Mouse (Mus musculus): ENCODE results near the gene T2. TPM values are rescaled to one million over a fixed set of nuclear protein-coding genes. Genes with fewer than 3 reads are reported as not detected.
A peak's percentile ranks its signal among the peaks of the same experiment; 100 is the strongest.

The T2 gene
- polyA plus RNA-seq, 1 experiment from 2014 or later = 1.2 TPM

- H3K4me1 ChIP-seq = no peaks in the 10 kb centered on the region
- H3K4me3 ChIP-seq (replicated peaks) = no peak overlapping the region
- no peaks in the 10 kb centered on the region for H3K27me3 ChIP-seq
- 68% methylated on average over 3 of the region's 3 CpGs for WGBS
- no peaks in the 10 kb centered on the region for H3K9me3 ChIP-seq (replicated peaks)
- no peaks in the 10 kb centered on the region for H3K36me3 ChIP-seq
- no peak overlapping the region for H3K27ac ChIP-seq (replicated peaks)
- H3K9ac ChIP-seq = no peak overlapping the region
- ATAC-seq (ENCODE audit: insufficient number of reproducible peaks, low FRiP score, low TSS enrichment, low read depth) = no peak
- H3K4me2 ChIP-seq (replicated peaks) = no peak overlapping the region
Observed at GRCm38 (mm10) chr17:8448324-8448723, 92.5 kb downstream of the T2 start.

GRCm38 (mm10) chr17:8455196-8455595 is 99.4 kb downstream of the T2 start:
- H3K4me3 ChIP-seq (replicated peaks) = no peak overlapping the region
- H3K36me3 ChIP-seq = no peaks in the 10 kb centered on the region
- H3K27me3 ChIP-seq = no peaks in the 10 kb centered on the region; the same call in 1 of the 2 replicates
- no peak overlapping the region for H3K4me2 ChIP-seq (replicated peaks)
- H3K9me3 ChIP-seq (replicated peaks) = no peaks in the 10 kb centered on the region
- 39% methylated on average over 6 of the region's 6 CpGs for WGBS
- no peak overlapping the region for H3K27ac ChIP-seq (replicated peaks)
- ATAC-seq (ENCODE audit: insufficient number of reproducible peaks, low FRiP score, low TSS enrichment, low read depth) = no peak
- H3K9ac ChIP-seq = no peak overlapping the region
- no peaks in the 10 kb centered on the region for H3K4me1 ChIP-seq

- Histone ChIP-seq H3K27ac (replicated peaks) (no peak overlapping the region), H3K27me3 (no peaks in the 10 kb centered on the region; the same call in 1 of the 2 replicates), H3K36me3 (no peaks in the 10 kb centered on the region), H3K4me2 (replicated peaks) (no peak overlapping the region), H3K9ac (no peak overlapping the region), H3K9me3 (replicated peaks) (no peaks in the 10 kb centered on the region), H3K4me3 (replicated peaks) (no peak overlapping the region), H3K4me1 (no peaks in the 10 kb centered on the region)
- no peak for ATAC-seq (ENCODE audit: insufficient number of reproducible peaks, low FRiP score, low TSS enrichment, low read depth)
- whole genome bisulfite sequencing = 69% methylated on average over 7 of the region's 7 CpGs
Observed at GRCm38 (mm10) chr17:8455601-8456000, 99.8 kb downstream of the T2 start.

GRCm38 (mm10) chr17:8456856-8457460 is 101.2 kb downstream of the T2 start:
- 49% methylated on average over 9 of the region's 9 CpGs for WGBS
- H3K4me3 ChIP-seq (replicated peaks) = no peak overlapping the region
- no peak overlapping the region for H3K27ac ChIP-seq (replicated peaks)
- no peaks in the 10 kb centered on the region for H3K9me3 ChIP-seq (replicated peaks)
- no peaks in the 10 kb centered on the region for H3K36me3 ChIP-seq
- no peak for ATAC-seq (ENCODE audit: insufficient number of reproducible peaks, low FRiP score, low TSS enrichment, low read depth)
- no peak overlapping the region for H3K4me2 ChIP-seq (replicated peaks)
- H3K9ac ChIP-seq = no peak overlapping the region
- no peaks in the 10 kb centered on the region for H3K4me1 ChIP-seq
- H3K27me3 ChIP-seq = no peaks in the 10 kb centered on the region; the same call in 1 of the 2 replicates

GRCm38 (mm10) chr17:8461568-8461967 is 105.8 kb downstream of the T2 start:
- H3K9ac ChIP-seq = no peak overlapping the region
- H3K27ac ChIP-seq (replicated peaks) = no peak overlapping the region
- H3K27me3 ChIP-seq = no peaks in the 10 kb centered on the region
- H3K4me2 ChIP-seq (replicated peaks) = no peak overlapping the region
- H3K9me3 ChIP-seq (replicated peaks) = no peaks in the 10 kb centered on the region
- H3K4me1 ChIP-seq = no peaks in the 10 kb centered on the region
- no peaks in the 10 kb centered on the region for H3K36me3 ChIP-seq
- no peak for ATAC-seq (ENCODE audit: insufficient number of reproducible peaks, low FRiP score, low TSS enrichment, low read depth)
- 6% methylated on average over 4 of the region's 4 CpGs for whole genome bisulfite sequencing
- H3K4me3 ChIP-seq (replicated peaks) = no peak overlapping the region

GRCm38 (mm10) chr17:8463482-8464128 is 107.8 kb downstream of the T2 start:
- no peaks in the 10 kb centered on the region for H3K36me3 ChIP-seq
- H3K9me3 ChIP-seq (replicated peaks) = no peaks in the 10 kb centered on the region
- no peak for ATAC-seq (ENCODE audit: insufficient number of reproducible peaks, low FRiP score, low TSS enrichment, low read depth)
- 25% methylated on average over 9 of the region's 9 CpGs for WGBS
- no peak overlapping the region for H3K4me2 ChIP-seq (replicated peaks)
- H3K9ac ChIP-seq = no peak overlapping the region
- no peak overlapping the region for H3K27ac ChIP-seq (replicated peaks)
- H3K4me3 ChIP-seq (replicated peaks) = no peak overlapping the region
- no peaks in the 10 kb centered on the region for H3K4me1 ChIP-seq
- H3K27me3 ChIP-seq = peaks cover 6% of the 10 kb centered on the region; the same call in 1 of the 2 replicates

GRCm38 (mm10) chr17:8467771-8468170 is 112.0 kb downstream of the T2 start:
- H3K4me3 ChIP-seq (replicated peaks) = no peak overlapping the region
- no peak overlapping the region for H3K9ac ChIP-seq
- WGBS = 75% methylated on average over 3 of the region's 3 CpGs
- H3K27ac ChIP-seq (replicated peaks) = no peak overlapping the region
- H3K4me1 ChIP-seq = no peaks in the 10 kb centered on the region
- no peak overlapping the region for H3K4me2 ChIP-seq (replicated peaks)
- H3K27me3 ChIP-seq = peaks cover 23% of the 10 kb centered on the region
- no peaks in the 10 kb centered on the region for H3K36me3 ChIP-seq
- no peaks in the 10 kb centered on the region for H3K9me3 ChIP-seq (replicated peaks)
- no peak for ATAC-seq (ENCODE audit: insufficient number of reproducible peaks, low FRiP score, low TSS enrichment, low read depth)

GRCm38 (mm10) chr17:8468716-8469344 is 113.0 kb downstream of the T2 start:
- Histone ChIP-seq H3K27me3 (peaks cover 23% of the 10 kb centered on the region), H3K36me3 (no peaks in the 10 kb centered on the region), H3K27ac (replicated peaks) (no peak overlapping the region), H3K9me3 (replicated peaks) (no peaks in the 10 kb centered on the region), H3K4me3 (replicated peaks) (no peak overlapping the region), H3K9ac (no peak overlapping the region), H3K4me1 (no peaks in the 10 kb centered on the region), H3K4me2 (replicated peaks) (no peak overlapping the region)
- WGBS = 16% methylated on average over 19 of the region's 19 CpGs
- ATAC-seq (ENCODE audit: insufficient number of reproducible peaks, low FRiP score, low TSS enrichment, low read depth) = 0 out of 2 replicates have a peak, but pooled peaks have one; percentile 34

Other genes with a start within 250 kb of the T2 start
- gene Gm49673, start 208.2 kb upstream of the T2 start, polyA plus RNA-seq (2015; fragmentation: Nextera tagmentation; extraction: Ambion mirVana) = 0.27 TPM in 1 of 2 replicates, not detected in the other
- 28.2 and 30.5 TPM in 2 replicates for gene Rnaset2a, start 207.9 kb upstream of the T2 start, polyA plus RNA-seq (2015; fragmentation: Nextera tagmentation; extraction: Ambion mirVana)
- gene Fgfr1op, start 190.5 kb upstream of the T2 start, polyA plus RNA-seq (2015; fragmentation: Nextera tagmentation; extraction: Ambion mirVana) = 29.7 and 34.6 TPM in 2 replicates
- gene Ccr6, start 119.9 kb upstream of the T2 start, polyA plus RNA-seq (2015; fragmentation: Nextera tagmentation; extraction: Ambion mirVana) = 0.37 TPM in 1 of 2 replicates, not detected in the other
- gene Mpc1, start 73.1 kb upstream of the T2 start, polyA plus RNA-seq (2015; fragmentation: Nextera tagmentation; extraction: Ambion mirVana) = 159 and 161 TPM in 2 replicates
- gene Sft2d1, start 44.9 kb upstream of the T2 start, polyA plus RNA-seq (2015; fragmentation: Nextera tagmentation; extraction: Ambion mirVana) = 60.6 and 72.1 TPM in 2 replicates
- gene Prr18, start 18.5 kb upstream of the T2 start, polyA plus RNA-seq (2015; fragmentation: Nextera tagmentation; extraction: Ambion mirVana) = 0.35 and 1.2 TPM in 2 replicates
- gene T, start 78.4 kb downstream of the T2 start, polyA plus RNA-seq (2015; fragmentation: Nextera tagmentation; extraction: Ambion mirVana) = 0.26 and 0.94 TPM in 2 replicates
- 3.0 and 3.9 TPM in 2 replicates for gene Pde10a, start 169.4 kb downstream of the T2 start, polyA plus RNA-seq (2015; fragmentation: Nextera tagmentation; extraction: Ambion mirVana)
- gene Gm17087, start 211.0 kb downstream of the T2 start, polyA plus RNA-seq (2015; fragmentation: Nextera tagmentation; extraction: Ambion mirVana) = 0.25 TPM in 1 of 2 replicates, not detected in the other

Measured in embryonic facial prominence, embryonic 15.5 days (tissue).